19 mouse cellular contexts compared by ENCODE assay signal in genomic region chr8:72301497-72301896, GRCm38 (mm10).
"Had no signal": no experiment of that assay in that cellular context is flagged by ENCODE, and none has a peak within 500 bp of the region (broad histone marks: within the 10 kb centered on the region; RNA-seq: fewer than 3 reads in every experiment).

No protein-coding gene starts in this region.

- DNase-seq: lung, adult 18-20 months; lung, embryonic 14.5 days; lung, postnatal 10 days; lung, postnatal 4 days; midbrain, embryonic 14.5 days; retina, postnatal 1 day; right cerebral cortex, adult 18-20 months; right cerebral cortex, postnatal 25 days; right cerebral cortex, postnatal 4 days; thymus, adult 2 months; thymus, postnatal 36 days had no signal

- ATAC-seq: midbrain, embryonic 16.5 days had no signal

- H3K4me1 ChIP-seq: midbrain, embryonic 10.5 days; midbrain, embryonic 12.5 days; neural tube, embryonic 13.5 days; neural tube, embryonic 15.5 days had no signal

- H3K9me3 ChIP-seq: midbrain, embryonic 10.5 days; midbrain, embryonic 12.5 days; neural tube, embryonic 13.5 days; neural tube, embryonic 15.5 days; stomach, embryonic 15.5 days had no signal

- H3K4me2 ChIP-seq: lung, embryonic 14.5 days; midbrain, embryonic 12.5 days; neural tube, embryonic 13.5 days; neural tube, embryonic 15.5 days; stomach, embryonic 15.5 days had no signal

- H3K36me3 ChIP-seq: midbrain, embryonic 10.5 days; midbrain, embryonic 12.5 days; neural tube, embryonic 13.5 days; neural tube, embryonic 15.5 days; stomach, embryonic 15.5 days had no signal

- H3K27ac ChIP-seq: midbrain, embryonic 10.5 days; midbrain, embryonic 12.5 days; neural tube, embryonic 13.5 days; neural tube, embryonic 15.5 days; stomach, embryonic 15.5 days; stomach, postnatal 0 days had no signal

- H3K9ac ChIP-seq: lung, embryonic 14.5 days; midbrain, embryonic 12.5 days; neural tube, embryonic 13.5 days; neural tube, embryonic 15.5 days; stomach, embryonic 15.5 days had no signal

- H3K4me3 ChIP-seq: midbrain, embryonic 10.5 days; midbrain, embryonic 12.5 days; myocyte; neural tube, embryonic 13.5 days; neural tube, embryonic 15.5 days; stomach, embryonic 15.5 days had no signal

- H3K27me3 ChIP-seq: midbrain, embryonic 12.5 days; neural tube, embryonic 13.5 days; neural tube, embryonic 15.5 days; stomach, embryonic 15.5 days had no signal
